Mouse (Mus musculus) megakaryocyte, embryonic 14.5 days (primary cell): ENCODE data around the gene Aox2.

Source experiments
- FLI1 ChIP-seq: IDR thresholded peaks from 2 replicates; pipeline ENCODE4 v1.6.1; 2012; ENCODE audit warnings: low read length, inconsistent platforms, mixed read lengths
- GATA1 ChIP-seq: IDR thresholded peaks from 3 replicates; pipeline ENCODE4 v1.6.1; 2012; ENCODE audit warnings: mixed read lengths, low read length, inconsistent platforms, borderline replicate concordance

DNA sequence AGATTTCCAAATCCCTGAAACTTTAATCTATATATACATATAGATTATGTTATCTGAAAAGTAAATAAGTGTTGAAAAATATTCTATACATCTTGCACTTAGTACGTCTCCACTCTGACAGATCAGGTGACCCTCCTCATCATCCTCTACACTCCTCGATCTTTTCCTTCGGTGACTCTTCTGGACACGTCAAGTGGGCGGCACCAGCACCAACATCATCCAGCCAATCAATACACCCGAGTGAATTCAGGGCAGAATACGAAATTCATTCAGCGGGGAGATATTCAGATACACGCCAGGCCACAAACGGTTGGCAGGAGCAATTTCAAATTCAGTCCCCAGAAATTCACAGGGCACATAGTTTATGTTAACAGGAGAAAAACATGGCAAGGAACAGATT is 141.9 kb downstream of the Aox2 start:
- TF ChIP-seq GATA1 (no peak), FLI1 (no peak)
